Mouse (Mus musculus) subcutaneous adipose tissue, adult 2 months (tissue): ENCODE data around the gene Cabs1. TPM values are rescaled to one million over a fixed set of nuclear protein-coding genes. Genes with fewer than 3 reads are reported as not detected.

Experiments
- polyA plus RNA-seq: library from polyadenylated mRNA; depleted of rRNA; stranded (reverse); fragments of >200 nt; gene quantifications from 2 replicates; pipeline ENCODE4 v1.2.3, GENCODE M21; 2012; ENCODE audit warnings: low replicate concordance; rRNA removed

Cabs1 gene
- not detected in 2 replicates for polyA plus RNA-seq

DNA sequence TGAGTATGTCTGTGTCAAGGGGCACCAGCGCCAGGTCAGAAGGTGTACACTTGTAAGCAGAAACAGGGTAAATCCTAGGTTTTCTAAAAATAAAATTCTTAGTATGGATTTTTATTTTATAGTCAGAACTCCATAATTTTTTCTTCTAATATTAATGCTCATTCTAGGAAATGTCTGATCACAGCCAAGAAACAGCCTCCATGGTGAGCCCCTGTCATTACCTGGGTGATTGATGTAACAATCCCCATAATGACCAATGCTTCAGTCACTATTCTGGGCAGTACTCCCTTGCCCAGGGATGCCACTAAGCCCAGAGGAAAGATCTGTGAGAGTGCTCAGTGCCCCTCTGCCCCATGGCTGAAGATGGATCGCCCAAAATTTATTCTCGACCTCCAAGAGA lies at the start of gene Cabs1:
Cabs1 (plus strand) TSS at position 301 of the 400 bp plus-strand sequence.

DNA sequence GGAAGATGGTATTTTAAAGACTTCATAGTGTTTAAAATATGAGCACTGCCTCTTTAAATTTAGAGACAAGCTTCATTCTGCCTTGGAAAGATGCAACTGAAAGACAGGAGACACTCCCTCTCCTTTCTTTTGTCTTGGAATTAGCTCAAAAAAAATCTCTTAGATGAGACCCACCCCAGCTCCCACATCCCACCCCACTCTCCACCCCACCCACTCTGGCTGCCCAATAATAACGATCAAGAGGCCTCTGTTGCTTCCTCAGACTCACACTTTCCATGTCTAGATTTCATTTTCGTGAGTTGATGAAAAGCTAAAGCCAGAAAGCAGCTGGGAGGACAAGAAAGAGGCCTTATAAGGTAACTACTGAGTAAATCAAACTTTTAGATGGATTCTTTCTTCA lies 10.0 kb upstream of the Cabs1 start, which contains the start of the genes 2310003L06Rik and Gm28434:
2310003L06Rik (plus strand) TSS at position 259 of the 400 bp plus-strand sequence.
Gm28434 (plus strand) TSS at position 317 of the 400 bp plus-strand sequence.

DNA sequence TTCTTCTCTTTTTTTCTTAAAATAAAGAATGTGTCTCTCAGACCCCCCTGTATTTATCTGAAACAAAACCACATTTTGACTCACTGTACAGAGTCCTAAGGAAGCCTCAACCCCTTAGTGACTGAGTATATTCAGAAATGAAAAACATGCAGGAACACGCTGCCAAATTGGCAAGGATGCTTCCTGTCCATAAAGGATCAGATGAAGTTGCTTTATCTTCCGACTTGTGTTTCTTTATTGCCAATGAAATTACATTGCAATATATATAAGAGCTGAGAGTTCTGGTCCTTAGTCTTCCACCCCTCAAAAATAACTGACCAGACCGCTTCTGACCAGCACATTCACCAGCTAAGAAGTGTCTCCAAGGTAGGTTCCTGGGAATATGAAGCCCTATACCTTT lies 23.0 kb downstream of the Cabs1 start, which contains the start of gene Smr3a:
Smr3a (plus strand) TSS at position 301 of the 400 bp plus-strand sequence.

Other genes with a start within 250 kb of the Cabs1 start
- gene Csn1s2a, start 204.9 kb upstream of the Cabs1 start, polyA plus RNA-seq, result not detected in 2 replicates
- not detected in 2 replicates for gene Csn1s2b, start 171.4 kb upstream of the Cabs1 start, polyA plus RNA-seq
- not detected in 2 replicates for gene Prr27, start 153.8 kb upstream of the Cabs1 start, polyA plus RNA-seq
- not detected in 2 replicates for gene Odam, start 94.4 kb upstream of the Cabs1 start, polyA plus RNA-seq
- gene Csn3, start 53.9 kb upstream of the Cabs1 start, polyA plus RNA-seq, result not detected in 2 replicates
- gene 2310003L06Rik, start 10.0 kb upstream of the Cabs1 start, polyA plus RNA-seq, result not detected in 2 replicates
- not detected in 2 replicates for gene Gm28434, start 9.9 kb upstream of the Cabs1 start, polyA plus RNA-seq
- not detected in 2 replicates for gene Smr3a, start 23.1 kb downstream of the Cabs1 start, polyA plus RNA-seq
- gene Smr2, start 107.1 kb downstream of the Cabs1 start, polyA plus RNA-seq, result not detected in 2 replicates
- gene Gm11116, start 132.1 kb downstream of the Cabs1 start, polyA plus RNA-seq, result not detected in 2 replicates
- gene Gm11115, start 174.7 kb downstream of the Cabs1 start, polyA plus RNA-seq, result not detected in 2 replicates